Mouse (Mus musculus) hindbrain, embryonic 12.5 days (tissue): ENCODE results near the gene Enpp6. TPM values are rescaled to one million over a fixed set of nuclear protein-coding genes. Genes with fewer than 3 reads are reported as not detected.

ENCODE experiments used
- ATAC-seq: fragments of 200-750 bp; cut with Nextera tagmentation; 2 replicates; pipeline ENCODE4 v1.8.0; 2017; ENCODE audit warnings: moderate TSS enrichment; ENCODE audit not compliant: low FRiP score
- H3K27ac ChIP-seq: fragments of 300-500 bp; sonication (generic); 2 replicates; pipeline ENCODE4 v1.5.1; 2016; ENCODE audit warnings: mild to moderate bottlenecking
- H3K27me3 ChIP-seq: fragments of 300-500 bp; sonication (generic); 2 replicates; pipeline ENCODE4 v1.6.1; 2016; ENCODE audit warnings: mild to moderate bottlenecking
- H3K36me3 ChIP-seq: fragments of 300-500 bp; sonication (generic); 2 replicates; pipeline ENCODE4 v1.6.1; 2016; ENCODE audit warnings: mild to moderate bottlenecking
- H3K4me1 ChIP-seq: fragments of 300-500 bp; sonication (generic); 2 replicates; pipeline ENCODE4 v1.6.1; 2016
- H3K4me2 ChIP-seq: fragments of 300-500 bp; sonication (generic); replicated peaks from 2 replicates; pipeline ENCODE4 v1.6.1; 2016; ENCODE audit warnings: mild to moderate bottlenecking
- H3K4me3 ChIP-seq: fragments of 300-500 bp; sonication (generic); 2 replicates; pipeline ENCODE4 v1.5.1; 2016; ENCODE audit warnings: mild to moderate bottlenecking
- H3K9ac ChIP-seq: fragments of 300-500 bp; sonication (generic); 2 replicates; pipeline ENCODE4 v1.6.1; 2016; ENCODE audit warnings: mild to moderate bottlenecking, moderate library complexity
- H3K9me3 ChIP-seq: fragments of 300-500 bp; sonication (generic); replicated peaks from 2 replicates; pipeline ENCODE4 v1.6.1; 2016; ENCODE audit warnings: mild to moderate bottlenecking
- WGBS: fragments of 180-500 bp; shearing (Covaris S2); methylation state at CpG from one replicate; pipeline ENCODE4 v1.1.7; 2016; 5-methylcytosine and 5-hydroxymethylcytosine counted together
- polyA plus RNA-seq: library from polyadenylated mRNA; unstranded; fragments of >200 nt; fragmentation: Nextera tagmentation; extraction: Ambion mirVana; gene quantifications from 2 replicates; pipeline ENCODE4 v1.2.1, GENCODE M21; 2016

Enpp6 gene
- polyA plus RNA-seq, 1 experiment from 2014 or later = 0.57 TPM

DNA sequence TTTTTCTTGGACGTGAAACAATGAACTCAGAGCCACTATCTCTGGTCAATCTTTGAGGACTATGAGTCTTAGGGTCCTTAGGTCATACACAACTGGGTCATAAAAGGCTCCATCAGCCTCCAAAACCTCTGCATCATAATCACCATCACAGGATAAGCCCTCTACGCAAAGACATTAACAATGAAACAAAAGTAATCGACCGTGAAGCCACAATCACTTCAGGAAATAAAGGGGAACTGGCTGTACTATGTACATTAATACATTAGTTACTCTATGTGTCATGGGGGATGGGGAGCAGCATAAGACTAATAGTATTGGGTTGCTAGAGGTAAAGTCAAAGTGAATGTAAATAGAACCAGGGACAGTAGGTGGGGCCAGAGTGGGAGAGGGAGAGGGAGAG, 59.7 kb downstream of the Enpp6 start:
- no peaks in the 10 kb centered on the region for H3K4me1 ChIP-seq
- no peak overlapping the region for H3K9ac ChIP-seq
- no peaks in the 10 kb centered on the region for H3K36me3 ChIP-seq
- H3K4me2 ChIP-seq = no peak overlapping the region
- H3K4me3 ChIP-seq = no peak overlapping the region
- no peak overlapping the region for H3K27ac ChIP-seq
- no peaks in the 10 kb centered on the region for H3K27me3 ChIP-seq
- no peak for ATAC-seq
- H3K9me3 ChIP-seq = no peaks in the 10 kb centered on the region
- WGBS = 80% methylated on average over 4 of the region's 4 CpGs

DNA sequence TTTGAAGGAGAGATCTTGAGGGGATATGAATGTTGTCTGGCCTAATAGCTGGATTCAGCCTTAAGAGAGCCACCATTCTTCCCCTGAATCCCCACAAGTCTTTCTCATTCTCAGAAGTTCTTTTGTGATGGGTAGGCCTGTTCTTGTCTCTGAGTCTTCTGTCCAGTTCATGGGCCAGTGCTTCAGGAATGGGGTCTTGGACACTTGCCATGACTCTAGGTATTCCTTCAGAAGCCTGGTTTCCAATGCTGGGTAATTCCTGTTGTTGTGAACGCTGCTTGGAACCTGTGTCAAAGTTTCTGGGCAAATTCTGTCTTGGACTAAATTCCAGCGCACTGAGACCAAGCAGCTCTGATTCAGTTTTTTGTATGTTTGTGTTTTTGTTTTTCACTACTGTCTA, 60.5 kb downstream of the Enpp6 start:
- Histone ChIP-seq H3K4me2 (no peak overlapping the region), H3K4me3 (no peak overlapping the region), H3K36me3 (no peaks in the 10 kb centered on the region), H3K4me1 (no peaks in the 10 kb centered on the region), H3K27me3 (no peaks in the 10 kb centered on the region), H3K27ac (no peak overlapping the region), H3K9me3 (no peaks in the 10 kb centered on the region), H3K9ac (no peak overlapping the region)
- no peak for ATAC-seq
- WGBS = 93% methylated on average over 2 of the region's 2 CpGs

DNA sequence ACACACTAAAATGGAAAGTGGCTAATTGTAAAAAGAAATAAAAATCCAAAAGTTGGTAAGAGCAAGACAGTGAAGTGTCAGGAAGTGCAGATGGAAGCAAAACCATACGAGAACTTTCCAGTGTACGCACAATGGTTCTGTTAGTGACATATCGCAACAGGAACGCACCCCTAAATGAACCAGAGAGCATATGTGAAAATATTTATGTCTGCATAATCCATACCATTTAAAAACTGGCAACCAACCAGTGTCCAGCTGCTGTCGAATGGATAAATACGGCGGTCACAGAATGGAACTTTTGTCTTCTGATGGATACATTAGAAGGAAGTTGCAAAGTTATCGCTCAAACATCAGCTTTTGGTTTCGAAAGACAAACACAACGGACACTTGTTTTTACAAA, 61.9 kb downstream of the Enpp6 start:
- 79% methylated on average over 10 of the region's 10 CpGs for WGBS
- no peaks in the 10 kb centered on the region for H3K4me1 ChIP-seq

GRCm38 (mm10) chr8:47052643-47053042, 66.0 kb downstream of the Enpp6 start:
- no peak for ATAC-seq
- Histone ChIP-seq H3K27ac (no peak overlapping the region), H3K27me3 (no peaks in the 10 kb centered on the region), H3K4me3 (no peak overlapping the region), H3K36me3 (no peaks in the 10 kb centered on the region), H3K9me3 (no peaks in the 10 kb centered on the region), H3K9ac (no peak overlapping the region), H3K4me1 (no peaks in the 10 kb centered on the region), H3K4me2 (no peak overlapping the region)
- 70% methylated on average over 3 of the region's 3 CpGs for WGBS

More for the DNA sequence above, 61.9 kb downstream of the Enpp6 start:
- H3K4me2 ChIP-seq = no peak overlapping the region
- no peaks in the 10 kb centered on the region for H3K36me3 ChIP-seq
- H3K27me3 ChIP-seq = no peaks in the 10 kb centered on the region
- H3K9me3 ChIP-seq = no peaks in the 10 kb centered on the region
- no peak overlapping the region for H3K27ac ChIP-seq
- ATAC-seq = no peak
- no peak overlapping the region for H3K9ac ChIP-seq
- no peak overlapping the region for H3K4me3 ChIP-seq

GRCm38 (mm10) chr8:47056086-47056485, 69.4 kb downstream of the Enpp6 start:
- H3K27me3 ChIP-seq = no peaks in the 10 kb centered on the region
- H3K4me2 ChIP-seq = no peak overlapping the region
- H3K27ac ChIP-seq = no peak overlapping the region
- no peaks in the 10 kb centered on the region for H3K4me1 ChIP-seq
- H3K9ac ChIP-seq = no peak overlapping the region
- WGBS = 88% methylated on average over 1 of the region's 1 CpGs
- H3K4me3 ChIP-seq = no peak overlapping the region
- H3K9me3 ChIP-seq = no peaks in the 10 kb centered on the region; the same call in 1 of the 2 replicates
- H3K36me3 ChIP-seq = no peaks in the 10 kb centered on the region
- no peak for ATAC-seq

- no peak overlapping the region for H3K4me2 ChIP-seq
- ATAC-seq = no peak
- H3K4me3 ChIP-seq = no peak overlapping the region
- no peaks in the 10 kb centered on the region for H3K36me3 ChIP-seq
- H3K27ac ChIP-seq = no peak overlapping the region
- WGBS = 37% methylated on average over 4 of the region's 4 CpGs
- H3K4me1 ChIP-seq = no peaks in the 10 kb centered on the region
- H3K27me3 ChIP-seq = no peaks in the 10 kb centered on the region
- no peak overlapping the region for H3K9ac ChIP-seq
- H3K9me3 ChIP-seq = no peaks in the 10 kb centered on the region; the same call in 1 of the 2 replicates
Measured at GRCm38 (mm10) chr8:47058526-47058925, 71.8 kb downstream of the Enpp6 start.

GRCm38 (mm10) chr8:47058971-47059370, 72.3 kb downstream of the Enpp6 start:
- Histone ChIP-seq H3K36me3 (no peaks in the 10 kb centered on the region), H3K4me3 (no peak overlapping the region), H3K4me2 (no peak overlapping the region), H3K27ac (no peak overlapping the region), H3K9me3 (no peaks in the 10 kb centered on the region; the same call in 1 of the 2 replicates), H3K9ac (no peak overlapping the region), H3K4me1 (no peaks in the 10 kb centered on the region), H3K27me3 (no peaks in the 10 kb centered on the region)
- ATAC-seq = no peak
- WGBS = 45% methylated on average over 2 of the region's 2 CpGs

- WGBS = 81% methylated on average over 7 of the region's 7 CpGs
- Histone ChIP-seq H3K9me3 (no peaks in the 10 kb centered on the region; the same call in 1 of the 2 replicates), H3K4me1 (no peaks in the 10 kb centered on the region), H3K4me3 (no peak overlapping the region), H3K36me3 (no peaks in the 10 kb centered on the region), H3K27ac (no peak overlapping the region), H3K4me2 (no peak overlapping the region), H3K9ac (no peak overlapping the region), H3K27me3 (no peaks in the 10 kb centered on the region)
- ATAC-seq = no peak
Measured at GRCm38 (mm10) chr8:47061105-47061720, 74.5 kb downstream of the Enpp6 start.

- no peak for ATAC-seq
Measured at GRCm38 (mm10) chr8:47067121-47067520, 80.4 kb downstream of the Enpp6 start.

GRCm38 (mm10) chr8:47069634-47070033, 82.9 kb downstream of the Enpp6 start:
- 90% methylated on average over 3 of the region's 3 CpGs for WGBS
- Histone ChIP-seq H3K9ac (no peak overlapping the region), H3K4me1 (no peaks in the 10 kb centered on the region), H3K27ac (no peak overlapping the region), H3K4me3 (no peak overlapping the region), H3K9me3 (no peaks in the 10 kb centered on the region), H3K27me3 (no peaks in the 10 kb centered on the region), H3K36me3 (no peaks in the 10 kb centered on the region), H3K4me2 (no peak overlapping the region)
- no peak for ATAC-seq

More at GRCm38 (mm10) chr8:47067121-47067520, 80.4 kb downstream of the Enpp6 start:
- WGBS = 86% methylated on average over 9 of the region's 9 CpGs
- Histone ChIP-seq H3K27me3 (no peaks in the 10 kb centered on the region), H3K4me3 (no peak overlapping the region), H3K9ac (no peak overlapping the region), H3K4me2 (no peak overlapping the region), H3K27ac (no peak overlapping the region), H3K4me1 (no peaks in the 10 kb centered on the region), H3K36me3 (no peaks in the 10 kb centered on the region), H3K9me3 (no peaks in the 10 kb centered on the region)

GRCm38 (mm10) chr8:47072001-47072400, 85.3 kb downstream of the Enpp6 start:
- no peak overlapping the region for H3K9ac ChIP-seq
- H3K27me3 ChIP-seq = no peaks in the 10 kb centered on the region
- no peak overlapping the region for H3K4me3 ChIP-seq
- H3K27ac ChIP-seq = no peak overlapping the region
- H3K9me3 ChIP-seq = peaks cover 6% of the 10 kb centered on the region; the same call in 1 of the 2 replicates
- no peak overlapping the region for H3K4me2 ChIP-seq
- WGBS = 87% methylated on average over 5 of the region's 5 CpGs
- H3K36me3 ChIP-seq = no peaks in the 10 kb centered on the region
- no peaks in the 10 kb centered on the region for H3K4me1 ChIP-seq
- ATAC-seq = no peak

- H3K9ac ChIP-seq = no peak overlapping the region
- no peak overlapping the region for H3K4me2 ChIP-seq
- no peak overlapping the region for H3K4me3 ChIP-seq
- no peak overlapping the region for H3K27ac ChIP-seq
- no peak for ATAC-seq
- WGBS = 78% methylated on average over 6 of the region's 6 CpGs
- no peaks in the 10 kb centered on the region for H3K4me1 ChIP-seq
- no peaks in the 10 kb centered on the region for H3K36me3 ChIP-seq
- no peaks in the 10 kb centered on the region for H3K27me3 ChIP-seq
- H3K9me3 ChIP-seq = peaks cover 6% of the 10 kb centered on the region; the same call in 1 of the 2 replicates
Measured at GRCm38 (mm10) chr8:47075941-47076555, 89.4 kb downstream of the Enpp6 start.

GRCm38 (mm10) chr8:47080037-47080436, 93.3 kb downstream of the Enpp6 start:
- no peak for ATAC-seq
- no peak overlapping the region for H3K4me2 ChIP-seq
- no peak overlapping the region for H3K9ac ChIP-seq
- no peak overlapping the region for H3K4me3 ChIP-seq
- peaks cover 6% of the 10 kb centered on the region; the same call in 1 of the 2 replicates for H3K9me3 ChIP-seq
- 80% methylated on average over 4 of the region's 4 CpGs for WGBS
- H3K27me3 ChIP-seq = no peaks in the 10 kb centered on the region
- no peaks in the 10 kb centered on the region for H3K36me3 ChIP-seq
- H3K27ac ChIP-seq = no peak overlapping the region
- no peaks in the 10 kb centered on the region for H3K4me1 ChIP-seq
